Comparison of ENCODE assay signal across 9 mouse cellular contexts in genomic region chr17:28527184-28528042, GRCm38 (mm10). TPM values are rescaled to one million over a fixed set of nuclear protein-coding genes. Genes with fewer than 3 reads are reported as not detected.
DNase-seq lines count a peak whose midpoint lies in the region; ATAC-seq and TF ChIP-seq lines count a peak whose summit lies in the region.
"Had no signal": no experiment of that assay in that cellular context is flagged by ENCODE, and none has a peak within 500 bp of the region (broad histone marks: within the 10 kb centered on the region; RNA-seq: fewer than 3 reads in every experiment).

No protein-coding gene starts in this region.

- 0 out of 2 replicates have a peak overlapping the region, but pooled peaks have one; percentile 38 for H3K9ac ChIP-seq in heart, embryonic 15.5 days
- no peak overlapping the region; the same call in 1 of the 2 replicates for H3K9ac ChIP-seq in heart, postnatal 0 days (replicated peaks; ENCODE audit: low read depth, low read length)

- peak overlapping the region; percentile 52 for H3K4me2 ChIP-seq in heart, embryonic 15.5 days
- peak overlapping the region; percentile 34 for H3K4me2 ChIP-seq in heart, postnatal 0 days (ENCODE audit: low read depth, low read length)

- no peak for ATAC-seq in heart, embryonic 15.5 days (replicated peaks; ENCODE audit: insufficient number of reproducible peaks, insufficient read depth, low FRiP score, low read depth)
- ATAC-seq in heart, postnatal 0 days (ENCODE audit: insufficient read depth, low read depth): no peak

- no peak for TF ChIP-seq EP300 in heart, postnatal 0 days (IDR thresholded peaks at IDR 0.05; ENCODE audit: low read depth)

- peaks cover 23% of the 10 kb centered on the region for H3K4me1 ChIP-seq in heart, embryonic 15.5 days (replicated peaks)
- H3K4me1 ChIP-seq in heart, postnatal 0 days (ENCODE audit: control insufficient read depth, insufficient read depth): no peaks in the 10 kb centered on the region; the same call in 1 of the 2 replicates

- no peaks in the 10 kb centered on the region for H3K36me3 ChIP-seq in heart, embryonic 15.5 days
- no peaks in the 10 kb centered on the region for H3K36me3 ChIP-seq in heart, postnatal 0 days (replicated peaks; ENCODE audit: control insufficient read depth, insufficient read depth, low read length)

- peak overlapping the region; percentile 36; the same call in 1 of the 2 replicates for H3K27ac ChIP-seq in heart, embryonic 15.5 days
- peak overlapping the region; percentile 13; the same call in 1 of the 2 replicates for H3K27ac ChIP-seq in heart, postnatal 0 days (ENCODE audit: low read depth)

- peak overlapping the region; percentile 27; the same call in 1 of the 2 replicates for H3K4me3 ChIP-seq in heart, embryonic 15.5 days
- H3K4me3 ChIP-seq in heart, postnatal 0 days (ENCODE audit: low read depth, low read length): 0 out of 2 replicates have a peak overlapping the region, but pooled peaks have one; percentile 8

- WGBS in heart, embryonic 15.5 days: 33% methylated on average over 12 of the region's 12 CpGs
- WGBS in heart, postnatal 0 days: 36% methylated on average over 12 of the region's 12 CpGs

- no peak for DNase-seq in heart, adult 8-10 months (ENCODE audit: low spot score)
- peak; percentile 85 for DNase-seq in adrenal gland, postnatal 10 days
- no peak for DNase-seq in heart, postnatal 0 days (ENCODE audit: low spot score)
- peak; percentile 25 for DNase-seq in lung, postnatal 36 days
- no peak for DNase-seq in spleen, postnatal 36 days (ENCODE audit: low spot score in 2 of 2)
- no peak for DNase-seq in embryo, embryonic 9.5 days (ENCODE audit: extremely low spot score)
- DNase-seq in thymus, postnatal 10 days (ENCODE audit: low spot score in 2 of 2): no peak

- no peak for TF ChIP-seq CTCF in heart, postnatal 0 days (IDR thresholded peaks at IDR 0.05; ENCODE audit: low read depth)

- no peaks in the 10 kb centered on the region for H3K9me3 ChIP-seq in heart, embryonic 15.5 days (replicated peaks)
- H3K9me3 ChIP-seq in heart, postnatal 0 days (replicated peaks; ENCODE audit: control insufficient read depth, low read length): no peaks in the 10 kb centered on the region

- peaks cover 18% of the 10 kb centered on the region; the same call in 1 of the 2 replicates for H3K27me3 ChIP-seq in heart, embryonic 15.5 days
- 0 out of 2 replicates have a peak, but pooled peaks cover 6% of the 10 kb centered on the region for H3K27me3 ChIP-seq in heart, postnatal 0 days (ENCODE audit: control insufficient read depth, insufficient read depth, low read length)

RNA-seq across cellular contexts. Expression of gene Armc12, which starts 3.2 kb away (rescaled TPM):
- not detected in 2 replicates for polyA plus RNA-seq in heart, embryonic 15.5 days (2015; fragmentation: Nextera tagmentation; extraction: Ambion mirVana)
- not detected for total RNA-seq in heart, adult 8-10 months (2022)
- total RNA-seq in adrenal gland, postnatal 10 days (2021): not detected
- not detected in 2 replicates for total RNA-seq in heart, postnatal 0 days (2014; rRNA removed; ENCODE audit: low replicate concordance)
- not detected in 2 replicates for polyA plus RNA-seq in heart, postnatal 0 days (2015; fragmentation: Nextera tagmentation; extraction: Ambion mirVana)

RNA-seq across cellular contexts. Expression of gene Fkbp5, which starts 10.1 kb away (rescaled TPM):
- 16.2 and 33.9 TPM in 2 replicates for polyA plus RNA-seq in heart, embryonic 15.5 days (2015; fragmentation: Nextera tagmentation; extraction: Ambion mirVana)
- 10 to 100 TPM; 31.0 to 46.7 (median 38.3) TPM for total RNA-seq in heart, adult 8-10 months (2022)
- total RNA-seq in adrenal gland, postnatal 10 days (2021): 10 to 100 TPM; 55.4 to 95.1 TPM
- 19.4 and 37.3 TPM in 2 replicates for total RNA-seq in heart, postnatal 0 days (2014; rRNA removed; ENCODE audit: low replicate concordance)
- polyA plus RNA-seq in heart, postnatal 0 days (2015; fragmentation: Nextera tagmentation; extraction: Ambion mirVana): 7.6 and 8.3 TPM in 2 replicates

RNA-seq across cellular contexts. Expression of gene Clpsl2, which starts 21.8 kb away (rescaled TPM):
- polyA plus RNA-seq in heart, embryonic 15.5 days (2015; fragmentation: Nextera tagmentation; extraction: Ambion mirVana): not detected in 2 replicates
- total RNA-seq in heart, adult 8-10 months (2022): not detected
- not detected for total RNA-seq in adrenal gland, postnatal 10 days (2021)
- total RNA-seq in heart, postnatal 0 days (2014; rRNA removed; ENCODE audit: low replicate concordance): not detected in 2 replicates
- polyA plus RNA-seq in heart, postnatal 0 days (2015; fragmentation: Nextera tagmentation; extraction: Ambion mirVana): not detected in 2 replicates

RNA-seq across cellular contexts. Expression of gene Clps, which starts 33.2 kb away (rescaled TPM):
- 1.1 and 1.2 TPM in 2 replicates for polyA plus RNA-seq in heart, embryonic 15.5 days (2015; fragmentation: Nextera tagmentation; extraction: Ambion mirVana)
- total RNA-seq in heart, adult 8-10 months (2022): not detected
- total RNA-seq in adrenal gland, postnatal 10 days (2021): not detected
- not detected in 2 replicates for total RNA-seq in heart, postnatal 0 days (2014; rRNA removed; ENCODE audit: low replicate concordance)
- not detected in 2 replicates for polyA plus RNA-seq in heart, postnatal 0 days (2015; fragmentation: Nextera tagmentation; extraction: Ambion mirVana)

RNA-seq across cellular contexts. Expression of gene Lhfpl5, which starts 48.0 kb away (rescaled TPM):
- polyA plus RNA-seq in heart, embryonic 15.5 days (2015; fragmentation: Nextera tagmentation; extraction: Ambion mirVana): 0.15 and 0.42 TPM in 2 replicates
- not detected for total RNA-seq in heart, adult 8-10 months (2022)
- 1 to 10 TPM; 1.5 to 1.7 TPM for total RNA-seq in adrenal gland, postnatal 10 days (2021)
- not detected in 2 replicates for total RNA-seq in heart, postnatal 0 days (2014; rRNA removed; ENCODE audit: low replicate concordance)
- 0.07 and 0.10 TPM in 2 replicates for polyA plus RNA-seq in heart, postnatal 0 days (2015; fragmentation: Nextera tagmentation; extraction: Ambion mirVana)
- polyA plus RNA-seq: gonadal fat pad, adult 2 months had no signal

Comparison
In these comparisons a context has a peak if more than half of its experiments do, and no peak if none do; other contexts are left out.
1. DNase-seq: peak in adrenal gland, postnatal 10 days (single experiment) and lung, postnatal 36 days (single experiment); none in heart, adult 8-10 months (single experiment), heart, postnatal 0 days (single experiment), spleen, postnatal 36 days (0 of 2), embryo, embryonic 9.5 days (single experiment) and thymus, postnatal 10 days (0 of 2).